Mouse (Mus musculus) intestine, embryonic 15.5 days (tissue): ENCODE measurements at regions not wholly inside any gene's neighbourhood (a gene's known extent, or its start where the extent isn't known, plus 50 kb on each side); places are given as distances from the start of the nearest gene placed in this dataset.
"Not testable (repeated sequence)": the region's sequence is repeated elsewhere in the genome, so short reads cannot be mapped to it uniquely, and the experiment has no call there.

ENCODE experiments used
- ATAC-seq: fragments of 200-750 bp; cut with Nextera tagmentation; 2 replicates; pipeline ENCODE4 v1.8.0; 2017; ENCODE audit warnings: moderate TSS enrichment, moderate library complexity
- H3K27ac ChIP-seq: fragments of 300-500 bp; sonication (generic); 2 replicates; pipeline ENCODE4 v1.5.1; 2015; ENCODE audit warnings: mild to moderate bottlenecking, inconsistent platforms
- H3K27me3 ChIP-seq: fragments of 300-500 bp; sonication (generic); replicated peaks from 2 replicates; pipeline ENCODE4 v1.6.1; 2015; ENCODE audit warnings: inconsistent platforms
- H3K36me3 ChIP-seq: fragments of 300-500 bp; sonication (generic); 2 replicates; pipeline ENCODE4 v1.6.1; 2015; ENCODE audit warnings: inconsistent platforms
- H3K4me1 ChIP-seq: fragments of 300-500 bp; sonication (generic); replicated peaks from 2 replicates; pipeline ENCODE4 v1.6.1; 2015; ENCODE audit warnings: inconsistent platforms
- H3K4me2 ChIP-seq: fragments of 300-500 bp; sonication (generic); replicated peaks from 2 replicates; pipeline ENCODE4 v1.6.1; 2015; ENCODE audit warnings: mild to moderate bottlenecking, inconsistent platforms
- H3K4me3 ChIP-seq: fragments of 300-500 bp; sonication (generic); replicated peaks from 2 replicates; pipeline ENCODE4 v1.5.1; 2015; ENCODE audit warnings: inconsistent platforms
- H3K9ac ChIP-seq: fragments of 300-500 bp; sonication (generic); 2 replicates; pipeline ENCODE4 v1.6.1; 2015; ENCODE audit warnings: inconsistent platforms
- H3K9me3 ChIP-seq: fragments of 300-500 bp; sonication (generic); 2 replicates; pipeline ENCODE4 v1.6.1; 2016; ENCODE audit warnings: inconsistent platforms
- WGBS: fragments of 180-500 bp; shearing (Covaris S2); methylation state at CpG from one replicate; pipeline ENCODE4 v1.1.7; 2015; 5-methylcytosine and 5-hydroxymethylcytosine counted together

DNA sequence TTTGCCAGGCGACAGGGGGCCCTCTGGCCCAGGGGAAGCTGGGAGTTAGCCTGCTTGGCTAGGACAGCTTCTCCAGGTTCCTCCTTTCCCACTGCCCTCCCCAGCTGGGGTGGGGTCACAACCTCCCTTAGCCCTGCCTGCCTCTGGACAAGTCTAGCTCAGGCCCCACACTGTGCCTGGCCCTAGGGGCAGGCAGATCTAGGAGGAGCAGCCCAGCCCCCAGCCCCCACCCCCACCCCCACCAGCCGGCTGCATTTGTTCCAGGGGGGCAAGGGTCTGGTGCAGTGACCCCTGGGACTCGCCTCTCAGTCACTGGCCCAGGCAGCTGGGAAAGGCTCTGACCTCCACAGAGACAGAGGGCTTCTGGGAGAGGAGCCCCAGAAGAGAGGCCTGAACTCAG, 381.9 kb downstream of the Sox9 start:
- Histone ChIP-seq H3K4me1 (peaks cover 29% of the 10 kb centered on the region), H3K4me2 (no peak overlapping the region), H3K27ac (no peak overlapping the region), H3K9me3 (no peaks in the 10 kb centered on the region), H3K36me3 (no peaks in the 10 kb centered on the region), H3K9ac (no peak overlapping the region; the same call in 1 of the 2 replicates), H3K4me3 (no peak overlapping the region), H3K27me3 (no peaks in the 10 kb centered on the region)
- WGBS, result 55% methylated on average over 3 of the region's 3 CpGs
- ATAC-seq, result no peak

DNA sequence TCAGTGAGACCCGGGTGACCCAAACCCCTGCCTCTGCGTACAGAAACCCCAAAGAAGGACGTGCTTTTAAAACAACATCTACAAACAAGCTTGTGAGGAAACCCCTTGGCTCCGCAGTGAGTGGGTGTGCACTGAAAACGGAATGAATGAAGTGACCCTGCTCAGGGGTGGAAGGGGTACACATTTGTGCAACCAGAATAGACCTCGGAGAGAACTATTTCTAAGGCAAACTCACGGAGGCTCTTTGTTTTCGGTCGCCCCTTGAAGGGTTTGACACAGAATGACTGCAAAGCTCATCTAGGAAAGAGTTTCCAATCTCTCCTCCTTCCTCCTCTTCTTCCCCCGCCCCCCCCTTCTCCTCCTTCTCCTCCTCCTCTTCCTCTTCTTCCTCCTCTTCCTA, 382.5 kb downstream of the Sox9 start:
- no peak overlapping the region for H3K9ac ChIP-seq
- H3K4me1 ChIP-seq, result peaks cover 29% of the 10 kb centered on the region
- H3K27ac ChIP-seq, result no peak overlapping the region
- no peaks in the 10 kb centered on the region for H3K9me3 ChIP-seq
- H3K27me3 ChIP-seq, result no peaks in the 10 kb centered on the region
- no peaks in the 10 kb centered on the region for H3K36me3 ChIP-seq
- no peak for ATAC-seq
- no peak overlapping the region for H3K4me3 ChIP-seq
- 31% methylated on average over 10 of the region's 10 CpGs for WGBS
- peak overlapping the region; percentile 73 for H3K4me2 ChIP-seq

DNA sequence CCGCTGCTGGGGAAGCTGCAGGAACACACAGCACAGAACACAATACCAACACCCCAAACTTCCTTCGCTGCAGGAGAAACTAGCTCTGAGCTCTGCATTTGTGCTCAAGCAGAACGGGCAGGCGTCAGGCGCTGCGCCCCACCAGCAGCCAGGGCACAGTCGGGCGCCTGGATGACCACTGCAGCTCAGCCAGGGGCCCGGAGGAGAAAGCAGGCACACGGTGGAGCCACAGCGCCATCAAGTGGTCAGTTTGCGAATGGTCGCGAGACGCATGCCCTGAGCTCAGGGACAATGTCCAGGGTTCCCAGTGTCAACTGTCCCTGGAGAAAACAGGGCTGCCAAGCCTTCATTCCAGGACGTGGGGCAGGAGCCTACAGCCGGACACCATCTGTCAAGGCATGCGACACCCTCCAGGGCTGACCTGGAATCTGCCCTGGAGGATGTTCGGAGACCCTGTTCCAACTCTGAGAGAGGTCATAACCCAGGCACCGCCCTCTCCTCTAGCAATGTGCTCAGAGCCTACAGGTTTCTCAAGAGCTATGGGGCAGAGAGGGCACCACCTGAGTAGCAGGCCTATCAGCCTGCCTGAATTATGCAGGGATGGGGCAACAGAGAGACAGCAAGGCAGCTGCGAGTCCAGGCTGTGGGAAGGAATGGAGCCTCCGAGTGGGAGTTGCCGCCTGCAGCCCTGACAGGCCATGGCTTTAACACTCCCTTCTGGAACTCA, 383.2 kb downstream of the Sox9 start:
- Histone ChIP-seq H3K36me3 (no peaks in the 10 kb centered on the region), H3K4me1 (peaks cover 31% of the 10 kb centered on the region), H3K9me3 (no peaks in the 10 kb centered on the region), H3K9ac (no peak overlapping the region; the same call in 1 of the 2 replicates), H3K4me2 (peak overlapping the region; percentile 73), H3K27me3 (no peaks in the 10 kb centered on the region), H3K27ac (peak overlapping the region; percentile 40; the same call in 1 of the 2 replicates), H3K4me3 (peak overlapping the region; percentile 31)
- 7% methylated on average over 23 of the region's 23 CpGs for WGBS
- ATAC-seq, result peak; percentile 83

DNA sequence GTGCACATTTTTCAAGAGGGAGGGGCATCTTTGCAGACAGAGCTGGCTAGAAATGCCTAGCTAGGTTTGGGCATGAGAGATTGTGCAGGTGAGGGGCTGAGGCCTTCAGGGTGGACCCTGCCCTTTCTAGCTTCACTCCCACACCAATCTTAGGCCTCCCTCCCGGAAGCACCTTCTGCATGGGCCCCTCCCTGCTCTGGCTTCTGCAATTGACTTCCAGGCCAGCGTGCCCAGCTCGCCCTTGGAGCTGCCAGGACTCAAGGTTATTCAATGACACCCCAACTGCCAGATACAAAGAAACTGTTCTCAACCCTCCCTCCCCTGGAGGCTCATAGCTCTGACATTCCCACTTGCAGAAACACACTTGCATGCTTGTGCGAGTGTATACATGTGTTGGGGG, 384.5 kb downstream of the Sox9 start:
- peak; percentile 73 for ATAC-seq
- H3K4me2 ChIP-seq, result no peak overlapping the region
- H3K4me1 ChIP-seq, result peaks cover 35% of the 10 kb centered on the region
- H3K4me3 ChIP-seq, result no peak overlapping the region
- 64% methylated on average over 4 of the region's 4 CpGs for WGBS
- peak overlapping the region; percentile 72 for H3K27ac ChIP-seq
- no peaks in the 10 kb centered on the region for H3K27me3 ChIP-seq
- H3K36me3 ChIP-seq, result no peaks in the 10 kb centered on the region
- no peak overlapping the region for H3K9ac ChIP-seq
- H3K9me3 ChIP-seq, result no peaks in the 10 kb centered on the region

DNA sequence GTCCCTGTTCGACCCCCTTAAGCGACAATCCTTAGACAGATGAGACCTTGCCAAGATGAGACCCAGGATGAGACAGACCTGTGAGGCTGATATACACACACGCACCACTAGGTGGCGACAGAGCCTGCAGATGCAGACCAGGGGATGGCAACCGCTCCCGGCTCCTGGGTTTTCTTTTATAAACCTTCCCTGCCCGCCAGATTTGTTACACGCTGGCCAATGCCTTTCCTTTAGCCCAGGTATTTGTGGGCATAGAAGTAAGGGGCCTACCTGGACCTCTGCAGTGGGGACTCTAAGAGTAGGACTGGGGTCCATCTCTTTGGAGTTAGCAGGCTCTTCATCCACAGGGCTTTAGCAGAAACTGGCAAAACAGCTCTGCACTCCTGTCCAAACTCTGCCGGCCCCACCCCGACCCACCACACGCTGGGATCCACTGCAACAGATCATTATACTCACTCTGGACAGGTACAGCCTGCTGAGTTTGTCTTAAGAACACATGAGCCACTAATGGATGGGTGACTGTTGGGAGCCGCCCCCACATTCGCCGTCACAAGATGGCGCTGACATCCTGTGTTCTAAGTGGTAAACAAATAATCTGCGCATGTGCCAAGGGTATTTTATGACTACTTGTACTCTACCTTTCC, 390.6 kb downstream of the Sox9 start:
- Histone ChIP-seq H3K4me3 (peak overlapping the region; percentile 46), H3K27ac (peak overlapping the region; percentile 70), H3K36me3 (no peaks in the 10 kb centered on the region), H3K4me2 (peak overlapping the region; percentile 65), H3K9ac (peak overlapping the region; percentile 3; the same call in 1 of the 2 replicates), H3K27me3 (no peaks in the 10 kb centered on the region), H3K4me1 (0 out of 2 replicates have a peak, but pooled peaks cover 12% of the 10 kb centered on the region), H3K9me3 (no peaks in the 10 kb centered on the region)
- 29% methylated on average over 16 of the region's 16 CpGs for WGBS
- peak; percentile 65 for ATAC-seq

DNA sequence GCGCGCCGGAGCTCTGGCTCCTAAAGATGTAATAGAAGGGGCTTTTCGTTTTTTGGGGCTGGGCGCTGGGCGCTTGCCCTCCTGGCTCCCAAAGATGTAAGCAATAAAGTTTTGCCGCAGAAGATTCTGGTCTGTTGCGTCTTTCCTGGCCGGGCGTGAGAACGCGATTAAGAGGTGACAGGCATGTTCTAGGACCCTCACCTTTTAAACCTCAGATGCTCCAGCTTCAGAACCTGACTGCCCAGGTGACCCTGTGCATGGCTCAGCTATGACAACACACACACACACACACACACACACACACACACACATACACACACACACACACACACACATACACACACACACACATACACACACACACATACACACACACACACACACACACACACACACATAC, 391.3 kb downstream of the Sox9 start:
- H3K9me3 ChIP-seq, H3K27ac ChIP-seq, ATAC-seq, H3K27me3 ChIP-seq, H3K9ac ChIP-seq, H3K36me3 ChIP-seq: not testable (repeated sequence)
- 0 out of 2 replicates have a peak, but pooled peaks cover 12% of the 10 kb centered on the region for H3K4me1 ChIP-seq
- peak overlapping the region; percentile 41; the same call in 1 of the 2 replicates for H3K4me2 ChIP-seq
- WGBS, result 30% methylated on average over 12 of the region's 12 CpGs
- 0 out of 2 replicates have a peak overlapping the region, but pooled peaks have one; percentile 16 for H3K4me3 ChIP-seq

DNA sequence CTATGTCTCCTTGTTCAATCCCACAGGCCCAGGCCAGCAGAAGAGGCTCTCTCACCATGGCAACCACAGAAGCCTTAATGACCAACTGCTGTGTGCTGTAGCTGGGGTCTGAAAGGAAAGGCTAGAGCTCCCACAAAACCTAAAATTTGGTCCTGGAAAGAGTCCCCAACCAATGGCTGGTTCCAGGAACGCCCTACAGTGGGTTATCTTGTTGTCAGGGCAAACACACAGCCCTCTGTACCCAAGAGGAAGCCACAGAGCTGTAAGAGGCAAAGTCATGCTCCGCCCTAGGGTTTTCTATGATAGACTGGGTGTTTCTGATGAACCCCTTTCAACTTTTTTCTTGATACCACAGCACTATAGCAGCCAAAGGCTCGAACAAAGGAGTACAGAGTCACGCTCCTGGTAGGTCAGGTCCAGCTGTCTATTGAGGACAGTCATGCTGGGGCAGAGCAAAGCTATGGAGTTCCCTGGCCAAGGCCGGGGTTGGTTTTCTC, 392.0 kb downstream of the Sox9 start:
- no peak overlapping the region for H3K9ac ChIP-seq
- H3K27me3 ChIP-seq, result no peaks in the 10 kb centered on the region
- no peaks in the 10 kb centered on the region for H3K36me3 ChIP-seq
- no peak overlapping the region for H3K27ac ChIP-seq
- H3K4me2 ChIP-seq, result no peak overlapping the region
- H3K4me3 ChIP-seq, result no peak overlapping the region
- 0 out of 2 replicates have a peak, but pooled peaks cover 12% of the 10 kb centered on the region for H3K4me1 ChIP-seq
- H3K9me3 ChIP-seq, result no peaks in the 10 kb centered on the region
- ATAC-seq, result no peak
- 68% methylated on average over 5 of the region's 5 CpGs for WGBS

DNA sequence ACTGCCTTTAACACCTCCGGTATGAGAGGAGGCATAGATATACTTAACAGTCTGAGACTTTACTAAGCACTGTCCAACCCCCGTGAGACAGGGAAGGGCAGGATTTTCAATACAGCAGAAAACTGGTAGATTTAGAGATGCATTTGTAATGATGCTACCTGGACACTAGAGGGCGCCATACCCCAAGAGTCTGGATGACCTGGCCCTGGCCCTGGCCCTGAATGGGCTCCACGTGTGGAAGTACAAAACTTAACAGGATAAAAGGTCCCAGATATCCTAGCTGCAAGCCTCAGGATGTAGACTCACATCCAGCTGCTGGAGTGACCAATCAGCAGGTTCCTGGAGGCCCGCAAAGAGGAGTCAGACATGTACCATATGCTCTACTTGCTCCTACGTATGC, 393.3 kb downstream of the Sox9 start:
- H3K4me3 ChIP-seq, result no peak overlapping the region
- no peak overlapping the region for H3K4me2 ChIP-seq
- WGBS, result 26% methylated on average over 6 of the region's 6 CpGs
- ATAC-seq, result peak; percentile 6; the same call in 1 of the 2 replicates
- no peak overlapping the region for H3K27ac ChIP-seq
- H3K27me3 ChIP-seq, result no peaks in the 10 kb centered on the region
- no peaks in the 10 kb centered on the region for H3K36me3 ChIP-seq
- H3K9me3 ChIP-seq, result no peaks in the 10 kb centered on the region
- H3K9ac ChIP-seq, result no peak overlapping the region
- H3K4me1 ChIP-seq, result peaks cover 13% of the 10 kb centered on the region; the same call in 1 of the 2 replicates

DNA sequence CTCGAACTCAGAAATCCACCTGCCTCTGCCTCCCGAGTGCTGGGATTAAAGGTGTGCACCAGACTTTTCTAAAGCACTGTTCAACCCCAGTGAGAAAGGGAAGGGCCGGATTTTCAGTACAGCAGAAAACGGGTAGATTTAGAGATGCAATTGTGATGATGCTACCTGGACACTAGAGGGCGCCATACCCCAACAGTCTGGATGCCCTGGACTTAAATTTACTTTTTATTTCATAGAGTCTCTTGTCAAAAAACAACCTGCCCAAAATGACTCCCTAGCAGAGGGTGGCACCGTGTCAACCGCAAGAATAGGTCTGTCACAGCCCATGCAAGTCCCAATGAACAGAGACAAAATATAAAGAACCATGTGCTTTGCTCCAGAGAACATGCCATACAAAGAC, 394.2 kb downstream of the Sox9 start:
- no peak overlapping the region for H3K9ac ChIP-seq
- WGBS, result 25% methylated on average over 7 of the region's 7 CpGs
- peaks cover 13% of the 10 kb centered on the region; the same call in 1 of the 2 replicates for H3K4me1 ChIP-seq
- H3K9me3 ChIP-seq, result no peaks in the 10 kb centered on the region
- H3K36me3 ChIP-seq, result no peaks in the 10 kb centered on the region
- no peak overlapping the region for H3K4me3 ChIP-seq
- H3K27me3 ChIP-seq, result no peaks in the 10 kb centered on the region
- H3K4me2 ChIP-seq, result no peak overlapping the region
- ATAC-seq, result no peak
- no peak overlapping the region for H3K27ac ChIP-seq

DNA sequence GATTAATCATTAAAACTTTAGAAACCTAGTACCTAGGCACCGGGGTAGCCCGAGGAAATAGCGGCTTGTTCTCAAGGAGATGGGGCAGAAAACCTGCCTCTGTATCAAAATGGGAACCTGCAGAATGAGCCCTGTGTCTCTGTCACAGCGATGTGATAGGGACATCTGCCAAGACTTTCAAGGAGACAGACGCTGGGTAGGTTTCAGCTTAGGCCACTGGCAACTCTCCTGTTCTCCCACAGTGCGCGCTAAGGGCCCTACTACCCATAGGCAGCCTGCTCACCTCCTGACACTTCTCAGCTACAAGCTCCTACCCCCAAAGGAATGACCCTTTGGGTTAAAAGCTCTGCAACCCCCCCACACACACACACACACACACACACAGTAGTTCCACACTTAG, 396.4 kb downstream of the Sox9 start:
- H3K27ac ChIP-seq, result no peak overlapping the region
- no peak for ATAC-seq
- no peaks in the 10 kb centered on the region for H3K36me3 ChIP-seq
- H3K4me2 ChIP-seq, result no peak overlapping the region
- H3K4me1 ChIP-seq, result peaks cover 13% of the 10 kb centered on the region; the same call in 1 of the 2 replicates
- H3K4me3 ChIP-seq, result no peak overlapping the region
- H3K9me3 ChIP-seq, result no peaks in the 10 kb centered on the region
- no peak overlapping the region for H3K9ac ChIP-seq
- 82% methylated on average over 7 of the region's 7 CpGs for WGBS
- H3K27me3 ChIP-seq, result no peaks in the 10 kb centered on the region

DNA sequence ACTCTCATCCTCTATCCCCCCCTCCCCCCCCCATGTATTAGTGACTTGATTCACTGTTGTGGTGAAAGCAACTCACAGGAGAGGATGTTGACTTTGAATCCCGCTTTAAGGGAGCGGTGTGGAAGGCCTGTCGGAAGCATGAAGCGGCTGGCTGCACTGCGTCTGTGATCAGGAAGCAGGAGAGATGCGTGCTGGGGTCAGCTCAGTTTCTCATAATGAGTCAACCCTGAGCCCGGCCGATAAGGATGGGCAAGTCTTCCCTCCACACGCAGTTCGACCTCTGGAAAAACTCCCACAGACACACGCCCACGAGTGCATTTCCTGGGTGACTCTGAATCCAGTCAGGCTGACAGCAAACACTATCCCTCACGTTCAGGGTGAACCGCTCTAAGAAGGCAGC, 398.0 kb downstream of the Sox9 start:
- Histone ChIP-seq H3K9me3 (no peaks in the 10 kb centered on the region), H3K36me3 (no peaks in the 10 kb centered on the region), H3K27me3 (no peaks in the 10 kb centered on the region), H3K4me2 (no peak overlapping the region), H3K4me3 (no peak overlapping the region), H3K4me1 (peaks cover 15% of the 10 kb centered on the region; the same call in 1 of the 2 replicates), H3K9ac (no peak overlapping the region), H3K27ac (no peak overlapping the region)
- ATAC-seq, result no peak; the same call in 1 of the 2 replicates
- 39% methylated on average over 14 of the region's 14 CpGs for WGBS

DNA sequence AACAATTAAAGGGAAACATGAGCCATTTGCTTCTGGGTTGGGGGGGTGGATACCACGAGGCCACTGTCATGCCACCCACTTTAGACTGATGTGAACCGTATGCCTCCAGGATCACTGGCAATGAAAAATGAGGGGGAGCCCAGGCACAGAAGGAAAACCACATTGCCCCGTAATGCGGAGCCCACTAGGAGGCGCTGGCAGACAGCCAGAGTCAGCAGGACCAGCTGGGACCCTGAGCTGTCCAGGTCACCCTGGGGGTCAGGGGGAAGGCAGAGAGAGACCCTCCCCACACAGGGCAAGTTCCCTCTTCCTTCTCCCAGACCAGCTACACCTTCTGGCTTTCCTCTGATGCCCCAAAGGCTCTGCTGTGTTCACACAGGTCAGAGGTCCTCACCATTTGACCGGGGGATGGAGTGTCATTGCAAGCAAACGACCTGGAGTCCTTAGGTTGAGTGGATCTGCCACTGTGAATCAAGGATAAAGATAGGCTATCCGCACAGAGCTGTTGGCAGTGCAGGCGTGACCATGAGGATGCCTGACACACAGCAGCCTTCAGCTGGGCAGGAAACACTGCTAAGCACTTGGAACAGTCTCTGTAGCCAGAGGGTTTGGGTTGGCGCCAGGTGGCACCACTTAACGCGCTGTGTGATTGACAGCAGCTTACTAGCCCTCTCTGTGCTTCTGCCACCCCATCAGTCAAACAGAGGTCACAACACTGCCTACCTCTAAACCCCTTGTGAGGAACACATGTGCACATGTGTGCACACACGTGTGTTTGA, 400.2 kb downstream of the Sox9 start:
- Histone ChIP-seq H3K4me1 (peaks cover 14% of the 10 kb centered on the region; the same call in 1 of the 2 replicates), H3K9ac (no peak overlapping the region), H3K9me3 (no peaks in the 10 kb centered on the region), H3K4me3 (no peak overlapping the region), H3K4me2 (no peak overlapping the region), H3K36me3 (no peaks in the 10 kb centered on the region), H3K27me3 (no peaks in the 10 kb centered on the region), H3K27ac (no peak overlapping the region)
- ATAC-seq, result no peak
- WGBS, result 71% methylated on average over 13 of the region's 13 CpGs
